8 mouse cellular contexts compared by ENCODE assay signal in genomic region chr14:64590611-64591010, GRCm38 (mm10).
DNase-seq lines count a peak whose midpoint lies in the region; ATAC-seq lines count a peak whose summit lies in the region.

No protein-coding gene starts in this region.

- no peak overlapping the region for H3K27ac ChIP-seq in heart, embryonic 11.5 days (ENCODE audit: low read depth, low read length)
- H3K27ac ChIP-seq in forebrain, embryonic 14.5 days (ENCODE audit: low read depth, low read length) = peak overlapping the region; percentile 100
- peak overlapping the region; percentile 99 for H3K27ac ChIP-seq in midbrain, embryonic 12.5 days (replicated peaks)

- intact Hi-C loops in heart, postnatal 14 days (cut with DNase I) = no loop called here

- peaks cover 14% of the 10 kb centered on the region for H3K4me1 ChIP-seq in heart, embryonic 11.5 days (ENCODE audit: control insufficient read depth, insufficient read depth, low read length)
- H3K4me1 ChIP-seq in forebrain, embryonic 14.5 days (ENCODE audit: control insufficient read depth, insufficient read depth, low read length) = peaks cover 29% of the 10 kb centered on the region
- peaks cover 56% of the 10 kb centered on the region for H3K4me1 ChIP-seq in midbrain, embryonic 12.5 days

- peaks cover 78% of the 10 kb centered on the region for H3K27me3 ChIP-seq in heart, embryonic 11.5 days (ENCODE audit: control insufficient read depth, insufficient read depth, low read length)
- H3K27me3 ChIP-seq in forebrain, embryonic 14.5 days (replicated peaks; ENCODE audit: control insufficient read depth, insufficient read depth, low read length) = no peaks in the 10 kb centered on the region
- H3K27me3 ChIP-seq in midbrain, embryonic 12.5 days = peaks cover 60% of the 10 kb centered on the region

- H3K4me3 ChIP-seq in heart, embryonic 11.5 days (ENCODE audit: low read depth, low read length) = peak overlapping the region; percentile 38
- H3K4me3 ChIP-seq in forebrain, embryonic 14.5 days (ENCODE audit: low read depth, low read length) = peak overlapping the region; percentile 79
- peak overlapping the region; percentile 76 for H3K4me3 ChIP-seq in midbrain, embryonic 12.5 days

- peak overlapping the region; percentile 69 for H3K4me2 ChIP-seq in heart, embryonic 11.5 days
- H3K4me2 ChIP-seq in forebrain, embryonic 14.5 days (ENCODE audit: low read length) = peak overlapping the region; percentile 96
- peak overlapping the region; percentile 70 for H3K4me2 ChIP-seq in midbrain, embryonic 12.5 days (replicated peaks)

- 2% methylated on average over 15 of the region's 15 CpGs for WGBS in heart, embryonic 11.5 days (ENCODE audit: insufficient replicate concordance)
- WGBS in forebrain, embryonic 14.5 days = under 1% methylated on average over 15 of the region's 15 CpGs
- 0% methylated on average over 15 of the region's 15 CpGs for WGBS in midbrain, embryonic 12.5 days

- H3K9ac ChIP-seq in heart, embryonic 11.5 days (ENCODE audit: low read depth, low read length) = no peak overlapping the region
- H3K9ac ChIP-seq in forebrain, embryonic 14.5 days (ENCODE audit: low read length) = peak overlapping the region; percentile 99
- peak overlapping the region; percentile 97 for H3K9ac ChIP-seq in midbrain, embryonic 12.5 days (replicated peaks)

- H3K9me3 ChIP-seq in heart, embryonic 11.5 days (replicated peaks; ENCODE audit: control insufficient read depth, low read length) = no peaks in the 10 kb centered on the region
- H3K9me3 ChIP-seq in forebrain, embryonic 14.5 days (replicated peaks; ENCODE audit: control insufficient read depth, low read length) = no peaks in the 10 kb centered on the region
- H3K9me3 ChIP-seq in midbrain, embryonic 12.5 days = no peaks in the 10 kb centered on the region

- ATAC-seq in heart, embryonic 11.5 days (replicated peaks; ENCODE audit: insufficient number of reproducible peaks, low FRiP score, low TSS enrichment) = no peak
- no peak for ATAC-seq in forebrain, embryonic 14.5 days
- ATAC-seq in midbrain, embryonic 12.5 days (ENCODE audit: low FRiP score, low read depth) = no peak

- no peaks in the 10 kb centered on the region for H3K36me3 ChIP-seq in heart, embryonic 11.5 days (ENCODE audit: control insufficient read depth, insufficient read depth, low read length)
- H3K36me3 ChIP-seq in forebrain, embryonic 14.5 days (ENCODE audit: control insufficient read depth, insufficient read depth, low read length) = peaks cover 40% of the 10 kb centered on the region
- peaks cover 16% of the 10 kb centered on the region; the same call in 1 of the 2 replicates for H3K36me3 ChIP-seq in midbrain, embryonic 12.5 days

- DNase-seq in heart, postnatal 14 days = no peak
- peak; percentile 45 for DNase-seq in ZHBTc4 (ENCODE audit: low read depth, low spot score)
- peak; percentile 46 for DNase-seq in forebrain, embryonic 14.5 days (ENCODE audit: low spot score)
- no peak for DNase-seq in frontal cortex, postnatal 10 days (ENCODE audit: low spot score in 2 of 2)
- no peak for DNase-seq in testis, postnatal 10 days (ENCODE audit: low spot score)
- no peak for DNase-seq in spleen, postnatal 14 days (ENCODE audit: low spot score in 2 of 2)

Comparison
In these comparisons a context has a peak if more than half of its experiments do, and no peak if none do; other contexts are left out.
1. DNase-seq: peak in ZHBTc4 (single experiment) and forebrain, embryonic 14.5 days (single experiment); none in heart, postnatal 14 days (0 of 2), frontal cortex, postnatal 10 days (0 of 2), testis, postnatal 10 days (single experiment) and spleen, postnatal 14 days (0 of 2).
2. Peak in every context shown above with its lines, with median percentiles within 50 percentile points of each other: H3K4me2 ChIP-seq and H3K4me3 ChIP-seq.